Mouse (Mus musculus): ENCODE measurements at regions not wholly inside any gene's neighbourhood (a gene's known extent, or its start where the extent isn't known, plus 50 kb on each side); places are given as distances from the start of the nearest gene placed in this dataset.

DNA sequence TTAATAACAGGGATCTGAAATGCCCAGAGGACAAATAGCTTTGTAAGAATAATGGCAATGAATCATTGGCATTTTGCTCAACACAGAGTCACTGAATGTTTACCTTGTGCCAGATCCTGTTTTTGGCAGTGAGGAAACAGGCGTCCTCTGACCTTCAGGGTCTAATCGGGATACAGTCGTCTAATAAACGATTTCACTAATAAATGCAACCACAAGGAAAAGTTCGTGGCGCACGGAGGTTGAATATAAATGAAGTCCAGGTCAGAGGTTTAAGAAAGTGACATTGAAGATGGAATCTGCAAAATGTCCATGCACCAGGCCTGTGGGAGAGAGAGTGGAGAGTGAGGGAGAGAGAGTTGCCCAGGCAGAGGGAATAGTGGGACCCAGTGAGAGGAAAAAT lies 387.5 kb downstream of the 1810013L24Rik start:
- H3K9ac ChIP-seq (ENCODE audit: insufficient read depth, low read depth) = no peak overlapping the region
- DNase-seq (ENCODE audit: extremely low read depth) = no peak
- peaks cover 2% of the 10 kb centered on the region for H3K27me3 ChIP-seq (replicated peaks)
- H3K79me2 ChIP-seq (replicated peaks; ENCODE audit: control insufficient read depth, extremely low read depth, insufficient read depth, poor library complexity, severe bottlenecking) = no peaks in the 10 kb centered on the region
- no peak overlapping the region for H3K4me2 ChIP-seq (ENCODE audit: insufficient read depth, low read depth, poor library complexity, severe bottlenecking)
- no peaks in the 10 kb centered on the region for H3K9me3 ChIP-seq (replicated peaks; ENCODE audit: low read length)
- no peak overlapping the region for H3K27ac ChIP-seq (ENCODE audit: insufficient read depth, low read depth)
- in situ Hi-C loops (cut with MboI; ENCODE audit: low pct_ligation_motif_present, low pct_unique_long_range_greater_than_20kb, low sequenced_read_pairs) (no loop called here), dilution Hi-C loops (cut with MboI; ENCODE audit: extremely low pct_ligation_motif_present, extremely low pct_unique_long_range_greater_than_20kb, low sequenced_read_pairs) (no loop called here)
- TF ChIP-seq USF2 (conservative IDR thresholded peaks at IDR 0.05; ENCODE audit: low read depth, low read length) (no peak), HCFC1 (IDR thresholded peaks at IDR 0.05; ENCODE audit: low read depth, low read length) (no peak), GABPA (IDR thresholded peaks at IDR 0.05; ENCODE audit: insufficient replicate concordance, low read depth, low read length) (no peak), IRF4 (IDR thresholded peaks at IDR 0.05; ENCODE audit: low read depth, low read length) (no peak), RCOR1 (conservative IDR thresholded peaks at IDR 0.05; ENCODE audit: low read depth, low read length) (no peak), NRF1 (IDR thresholded peaks at IDR 0.05; ENCODE audit: low read depth, low read length) (no peak), TBP (conservative IDR thresholded peaks at IDR 0.05; ENCODE audit: low read depth, low read length) (no peak), ETS1 (conservative IDR thresholded peaks at IDR 0.05; ENCODE audit: low read depth, low read length) (no peak), CHD2 (IDR thresholded peaks at IDR 0.05; ENCODE audit: low read length) (no peak), JUN (IDR thresholded peaks at IDR 0.05; ENCODE audit: insufficient read depth, low read depth, low read length) (no peak), BHLHE40 (IDR thresholded peaks at IDR 0.05; ENCODE audit: low read depth, low read length) (no peak), TCF12 (IDR thresholded peaks at IDR 0.05; ENCODE audit: low read depth, low read length) (no peak), POLR2A (IDR thresholded peaks at IDR 0.05; ENCODE audit: low read depth, low read length) (no peak), RAD21 (IDR thresholded peaks at IDR 0.05; ENCODE audit: low read depth, low read length) (no peak)
- no peaks in the 10 kb centered on the region for H3K36me3 ChIP-seq (replicated peaks in 1 of 2; ENCODE audit: control insufficient read depth in 1 of 2, insufficient read depth in 1 of 2, low read length in 1 of 2)
- no peak overlapping the region for H3K4me3 ChIP-seq (replicated peaks in 1 of 3; ENCODE audit: low read depth in 2 of 3, low read length in 2 of 3, poor library complexity in 1 of 3)
- no peaks in the 10 kb centered on the region for H3K4me1 ChIP-seq (ENCODE audit: control insufficient read depth in 1 of 2, insufficient read depth in 2 of 2)

DNA sequence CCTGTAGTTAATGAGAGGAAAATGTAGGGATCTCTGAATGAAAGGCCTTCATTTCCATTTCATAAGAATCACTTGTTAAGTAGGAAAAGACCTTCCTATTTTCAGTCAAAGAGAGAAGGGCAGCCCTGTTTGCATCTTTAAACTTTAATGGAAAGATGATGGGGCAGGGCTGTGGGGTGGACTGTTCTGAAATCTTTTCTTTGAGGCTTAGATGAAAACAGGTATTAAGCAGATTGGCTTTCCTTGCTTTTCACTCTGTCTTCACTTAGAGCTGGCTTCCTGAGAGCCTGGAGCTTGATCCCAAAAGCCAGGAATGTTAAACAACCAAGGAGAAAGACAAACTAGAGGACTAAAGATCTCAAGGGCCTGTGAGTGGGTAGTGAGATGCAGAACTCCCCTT lies 400.3 kb downstream of the 1810013L24Rik start:
- H3K4me3 ChIP-seq (replicated peaks in 1 of 3; ENCODE audit: low read depth in 2 of 3, low read length in 2 of 3, poor library complexity in 1 of 3) = no peak overlapping the region
- no peak overlapping the region for H3K4me2 ChIP-seq (ENCODE audit: insufficient read depth, low read depth, poor library complexity, severe bottlenecking)
- no peaks in the 10 kb centered on the region for H3K36me3 ChIP-seq (replicated peaks in 1 of 2; ENCODE audit: control insufficient read depth in 1 of 2, insufficient read depth in 1 of 2, low read length in 1 of 2)
- no peak for TF ChIP-seq POLR2AphosphoS2 (IDR thresholded peaks at IDR 0.05; ENCODE audit: low read depth, low read length)
- no peak for TF ChIP-seq IRF4 (IDR thresholded peaks at IDR 0.05; ENCODE audit: low read depth, low read length)
- no peak for TF ChIP-seq RCOR1 (conservative IDR thresholded peaks at IDR 0.05; ENCODE audit: low read depth, low read length)
- TF ChIP-seq ETS1 (conservative IDR thresholded peaks at IDR 0.05; ENCODE audit: low read depth, low read length) = no peak
- H3K27me3 ChIP-seq (replicated peaks) = no peaks in the 10 kb centered on the region
- H3K9me3 ChIP-seq (replicated peaks; ENCODE audit: low read length) = no peaks in the 10 kb centered on the region
- no peaks in the 10 kb centered on the region for H3K79me2 ChIP-seq (replicated peaks; ENCODE audit: control insufficient read depth, extremely low read depth, insufficient read depth, poor library complexity, severe bottlenecking)
- DNase-seq (ENCODE audit: extremely low read depth) = no peak
- dilution Hi-C loops (cut with MboI; ENCODE audit: extremely low pct_ligation_motif_present, extremely low pct_unique_long_range_greater_than_20kb, low sequenced_read_pairs) (no loop called here), in situ Hi-C loops (cut with MboI; ENCODE audit: low pct_ligation_motif_present, low pct_unique_long_range_greater_than_20kb, low sequenced_read_pairs) (no loop called here)
- peaks cover 0 to 8% of the 10 kb centered on the region in 2 experiments; a peak in 1 of 4 replicates for H3K4me1 ChIP-seq (ENCODE audit: control insufficient read depth in 1 of 2, insufficient read depth in 2 of 2)
- H3K27ac ChIP-seq (ENCODE audit: insufficient read depth, low read depth) = no peak overlapping the region
- H3K9ac ChIP-seq (ENCODE audit: insufficient read depth, low read depth) = no peak overlapping the region

Measured in CH12.LX (cell line).